Mouse (Mus musculus) regulatory T cell (primary cell): ENCODE data around the gene Sart1.
"Not testable (repeated sequence)": the region's sequence is repeated elsewhere in the genome, so short reads cannot be mapped to it uniquely, and the experiment has no call there.

ENCODE experiments used
- in situ Hi-C: fragments of 300-600 bp; cut with MboI, MseI; formaldehyde crosslinking; loops from one replicate; pipeline ENCODE4 v1.15.1; 2025; ENCODE audit warnings: high pct_unique_total_duplicates

The Sart1 gene

GRCm38 (mm10) chr19:5370932-5371331, 17.6 kb downstream of the Sart1 start:
- in situ Hi-C loops, result no loop called here

- in situ Hi-C loops, result no loop called here
Measured at GRCm38 (mm10) chr19:5367455-5367854, 21.0 kb downstream of the Sart1 start.

GRCm38 (mm10) chr19:5367053-5367359, 21.5 kb downstream of the Sart1 start, which contains the start of gene Banf1:
Gene Banf1, minus strand, starts transcription at chr19:5367168.
- in situ Hi-C loops, result no loop called here

GRCm38 (mm10) chr19:5366175-5367052, 22.1 kb downstream of the Sart1 start, which contains the start of gene Eif1ad:
Gene Eif1ad, plus strand, starts transcription at chr19:5366741.
- in situ Hi-C loops, result no loop called here

- in situ Hi-C loops, result no loop called here
Measured at GRCm38 (mm10) chr19:5365751-5366150, 22.8 kb downstream of the Sart1 start.

GRCm38 (mm10) chr19:5364124-5364523, 24.4 kb downstream of the Sart1 start:
- in situ Hi-C loops, result no loop called here

- in situ Hi-C loops, result no loop called here
Measured at GRCm38 (mm10) chr19:5362186-5362585, 26.3 kb downstream of the Sart1 start.

- in situ Hi-C loops, result no loop called here
Measured at GRCm38 (mm10) chr19:5356080-5356479, 32.4 kb downstream of the Sart1 start.

GRCm38 (mm10) chr19:5353609-5354008, 34.9 kb downstream of the Sart1 start:
- in situ Hi-C loops, result no loop called here

GRCm38 (mm10) chr19:5349502-5349873, 39.0 kb downstream of the Sart1 start, which contains the start of gene Cst6:
Gene Cst6, minus strand, starts transcription at chr19:5349574.
- in situ Hi-C loops, result not testable (repeated sequence)

- in situ Hi-C loops, result no loop called here
Measured at GRCm38 (mm10) chr19:5348526-5349501, 39.7 kb downstream of the Sart1 start.

- in situ Hi-C loops, result no loop called here
Measured at GRCm38 (mm10) chr19:5348064-5348463, 40.4 kb downstream of the Sart1 start.

GRCm38 (mm10) chr19:5345297-5346131, 43.0 kb downstream of the Sart1 start:
- in situ Hi-C loops, result no loop called here

GRCm38 (mm10) chr19:5341360-5341759, 47.1 kb downstream of the Sart1 start:
- in situ Hi-C loops, result no loop called here

- in situ Hi-C loops, result no loop called here
Measured at GRCm38 (mm10) chr19:5337975-5338374, 50.5 kb downstream of the Sart1 start.

- in situ Hi-C loops, result no loop called here
Measured at GRCm38 (mm10) chr19:5335441-5335840, 53.1 kb downstream of the Sart1 start, which contains the start of gene Catsper1. Gene Catsper1, plus strand, starts transcription at chr19:5335741.

GRCm38 (mm10) chr19:5334741-5335140, 53.8 kb downstream of the Sart1 start:
- in situ Hi-C loops, result no loop called here

- in situ Hi-C loops, result no loop called here
Measured at GRCm38 (mm10) chr19:5327970-5328369, 60.5 kb downstream of the Sart1 start.
